Mouse (Mus musculus): Measurements from ENCODE around the gene Zfy1.
"Not testable (repeated sequence)": the region's sequence is repeated elsewhere in the genome, so short reads cannot be mapped to it uniquely, and the experiment has no call there.

The Zfy1 gene

GRCm38 (mm10) chrY:797309-797708 lies at the start of gene Zfy1:
Zfy1 (minus strand) TSS chrY:797409.
- DNase-seq, result not testable (repeated sequence)

DNA sequence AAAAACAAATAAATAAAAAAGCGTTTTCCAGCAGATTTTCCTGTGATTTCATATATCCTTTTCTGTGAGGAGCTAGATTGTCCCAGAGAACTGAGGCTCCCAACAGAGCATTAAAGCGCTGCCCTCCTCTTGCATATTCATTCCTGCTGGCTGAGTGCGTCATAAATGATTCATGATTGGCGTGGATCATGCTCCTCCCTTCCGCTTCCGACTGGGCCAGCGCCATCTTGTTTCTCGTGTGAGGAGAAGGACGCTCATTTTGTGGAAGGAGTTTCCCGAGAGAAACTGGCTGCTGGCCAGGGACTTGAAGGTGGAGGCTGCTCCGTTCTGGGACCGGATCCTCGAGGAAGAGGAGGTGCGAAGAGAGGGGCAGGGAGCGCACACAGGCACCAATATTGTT lies 21.2 kb upstream of the Zfy1 start, which contains the start of gene Uba1y:
Gene Uba1y, plus strand, starts transcription at position 254 of the 400 bp plus-strand sequence.
- DNase-seq, result no peak

DNA sequence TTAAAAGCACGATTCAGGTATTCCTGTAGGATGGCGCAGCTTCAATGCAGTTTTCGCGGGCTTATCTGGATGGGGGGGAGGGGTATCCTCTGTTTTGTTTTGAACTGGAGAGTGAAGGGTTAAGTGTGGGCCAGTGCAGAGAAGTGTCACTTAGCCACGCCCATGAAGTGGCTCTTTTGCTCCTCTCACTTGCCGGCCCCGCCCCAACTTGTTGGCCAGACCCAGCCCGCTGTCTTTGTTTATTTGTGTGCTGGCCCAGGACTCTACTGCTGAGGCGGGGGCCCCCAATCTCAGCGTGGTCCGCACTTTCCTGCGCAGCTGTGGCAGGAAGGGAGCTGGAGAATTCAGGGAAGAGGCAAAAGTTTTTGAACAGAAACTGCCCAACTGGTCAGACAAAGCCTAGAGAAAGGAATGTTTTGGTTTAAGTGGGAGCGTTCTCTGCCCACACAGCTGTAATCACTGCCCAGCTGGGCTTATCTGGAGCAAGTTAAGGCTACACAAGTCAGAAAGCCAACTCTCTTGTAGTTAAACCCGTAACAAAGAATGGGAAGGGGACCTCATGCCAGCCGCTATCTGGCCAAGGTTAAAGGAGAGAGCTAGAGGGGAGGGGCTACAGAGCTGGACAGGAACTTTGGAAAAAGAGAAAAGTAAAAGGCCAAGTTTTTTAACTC lies 11.9 kb upstream of the Zfy1 start:
- no peak for DNase-seq
